Mouse (Mus musculus): ENCODE measurements around the gene Wdfy4. TPM values are rescaled to one million over a fixed set of nuclear protein-coding genes. Genes with fewer than 3 reads are reported as not detected.

The Wdfy4 gene
- polyA plus RNA-seq, 1 experiment from 2014 or later, result 0.67 TPM

Other genes starting within 250 kb of the Wdfy4 start
- gene Lrrc18, start 194.1 kb downstream of the Wdfy4 start, polyA plus RNA-seq (2015; fragmentation: Nextera tagmentation; extraction: Ambion mirVana), result 0.17 and 0.37 TPM in 2 replicates
- gene Arhgap22, start 28.5 kb upstream of the Wdfy4 start, polyA plus RNA-seq (2015; fragmentation: Nextera tagmentation; extraction: Ambion mirVana), result 6.7 and 7.1 TPM in 2 replicates

Data from limb, embryonic 15.5 days (tissue).